Mouse (Mus musculus): ENCODE measurements around the gene Fgf14. TPM values are rescaled to one million over a fixed set of nuclear protein-coding genes. Genes with fewer than 3 reads are reported as not detected.

The Fgf14 gene
- polyA plus RNA-seq, 1 experiment from 2014 or later: 19.2 TPM

DNA sequence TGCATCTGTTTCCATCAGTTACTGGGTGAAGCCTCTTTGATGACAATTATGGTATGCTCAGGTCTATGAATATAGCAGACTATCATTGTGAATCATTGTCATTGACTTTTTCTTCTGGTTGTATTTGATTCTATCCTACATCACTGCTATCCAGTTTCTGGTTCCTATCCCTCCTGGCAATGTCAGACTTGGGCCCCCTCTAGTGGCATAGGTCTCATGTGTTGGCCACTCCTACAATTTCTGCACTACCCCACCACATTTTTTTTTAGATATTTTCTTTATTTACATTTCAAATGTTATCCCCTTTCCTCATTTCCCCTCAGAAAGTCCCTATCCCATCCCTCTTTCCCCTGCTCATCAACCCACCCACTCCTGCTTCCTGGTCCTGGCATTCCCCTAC, 409.9 kb downstream of the Fgf14 start:
- Histone ChIP-seq H3K4me2 (replicated peaks) (no peak overlapping the region), H3K27me3 (no peaks in the 10 kb centered on the region), H3K9me3 (no peaks in the 10 kb centered on the region), H3K36me3 (no peaks in the 10 kb centered on the region), H3K4me3 (replicated peaks) (no peak overlapping the region), H3K4me1 (replicated peaks) (no peaks in the 10 kb centered on the region), H3K9ac (replicated peaks) (no peak overlapping the region), H3K27ac (no peak overlapping the region)
- ATAC-seq: no peak

DNA sequence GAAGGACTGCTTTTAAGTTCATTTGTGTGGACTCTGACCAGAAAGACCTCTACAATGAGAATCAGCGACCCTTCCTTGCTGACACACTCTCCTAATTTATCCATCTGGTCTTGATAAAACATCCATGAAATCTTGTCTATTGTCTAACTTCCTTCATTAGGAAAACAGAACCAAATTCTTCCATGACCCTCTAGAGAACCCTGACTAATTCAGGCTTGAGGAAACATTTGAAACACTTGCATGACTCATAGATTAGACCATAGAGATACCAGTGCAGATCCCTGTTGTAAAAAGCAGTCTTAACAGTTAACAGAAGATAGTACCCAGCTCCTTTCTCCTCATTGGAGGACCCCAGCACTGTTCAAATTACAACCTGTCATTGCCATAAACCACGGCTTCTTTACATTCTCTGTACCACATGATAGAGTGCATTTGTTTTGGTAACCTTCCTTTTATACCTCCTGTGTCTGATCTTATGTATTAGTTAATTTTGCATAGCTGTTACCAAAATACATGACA, 412.3 kb downstream of the Fgf14 start:
- H3K27ac ChIP-seq: no peak overlapping the region
- no peaks in the 10 kb centered on the region for H3K4me1 ChIP-seq (replicated peaks)
- no peak overlapping the region for H3K9ac ChIP-seq (replicated peaks)
- no peaks in the 10 kb centered on the region for H3K27me3 ChIP-seq
- no peak overlapping the region for H3K4me2 ChIP-seq (replicated peaks)
- WGBS: 57% methylated on average over 2 of the region's 2 CpGs
- no peak overlapping the region for H3K4me3 ChIP-seq (replicated peaks)
- ATAC-seq: peak; percentile 20; the same call in 1 of the 2 replicates
- H3K9me3 ChIP-seq: no peaks in the 10 kb centered on the region
- no peaks in the 10 kb centered on the region for H3K36me3 ChIP-seq

DNA sequence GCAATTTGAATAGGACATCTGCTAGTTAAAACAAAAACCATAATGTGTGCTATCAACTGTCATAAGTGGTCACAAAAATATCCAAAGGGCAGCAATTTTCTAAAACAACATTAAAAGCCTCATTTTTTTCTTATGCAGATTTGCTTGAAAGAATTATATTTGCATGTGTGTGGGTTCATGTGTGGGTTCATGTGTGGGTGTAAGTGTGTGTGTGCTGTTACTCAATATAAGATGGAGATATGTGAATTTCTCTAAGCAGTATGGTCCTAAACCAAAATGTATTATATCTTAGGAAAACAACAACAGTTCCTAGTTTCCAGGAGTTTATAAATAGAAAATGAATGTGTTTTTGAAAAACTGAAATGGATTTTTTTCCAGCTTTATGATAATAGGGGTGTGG, 413.7 kb downstream of the Fgf14 start:
- Histone ChIP-seq H3K9ac (replicated peaks) (no peak overlapping the region), H3K4me3 (replicated peaks) (no peak overlapping the region), H3K4me2 (replicated peaks) (no peak overlapping the region), H3K27me3 (no peaks in the 10 kb centered on the region), H3K4me1 (replicated peaks) (no peaks in the 10 kb centered on the region), H3K9me3 (no peaks in the 10 kb centered on the region), H3K36me3 (no peaks in the 10 kb centered on the region), H3K27ac (no peak overlapping the region)
- ATAC-seq: no peak

DNA sequence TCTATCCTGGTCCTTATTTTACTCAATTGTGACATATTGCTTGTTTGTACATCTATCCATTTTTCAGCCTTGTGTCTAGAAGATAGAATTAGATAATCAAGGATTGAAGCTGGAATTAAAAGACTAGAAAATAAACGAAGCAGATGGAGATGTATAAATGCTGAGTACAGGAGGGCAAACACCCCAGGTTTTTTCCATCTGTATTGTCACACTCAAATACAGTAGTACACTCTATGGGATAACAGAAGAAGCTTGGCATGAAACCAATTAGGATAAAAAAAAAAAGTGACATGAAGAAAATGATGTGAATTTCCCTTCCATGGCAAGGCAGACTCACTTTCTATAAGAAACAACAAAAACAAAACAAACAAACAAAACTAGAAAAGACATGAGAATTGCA, 429.4 kb downstream of the Fgf14 start:
- Histone ChIP-seq H3K27ac (no peak overlapping the region), H3K4me2 (replicated peaks) (no peak overlapping the region), H3K9ac (replicated peaks) (no peak overlapping the region), H3K36me3 (no peaks in the 10 kb centered on the region), H3K27me3 (no peaks in the 10 kb centered on the region), H3K4me3 (replicated peaks) (no peak overlapping the region), H3K4me1 (replicated peaks) (no peaks in the 10 kb centered on the region), H3K9me3 (no peaks in the 10 kb centered on the region)
- WGBS: 83% methylated on average over 1 of the region's 1 CpGs
- no peak for ATAC-seq

DNA sequence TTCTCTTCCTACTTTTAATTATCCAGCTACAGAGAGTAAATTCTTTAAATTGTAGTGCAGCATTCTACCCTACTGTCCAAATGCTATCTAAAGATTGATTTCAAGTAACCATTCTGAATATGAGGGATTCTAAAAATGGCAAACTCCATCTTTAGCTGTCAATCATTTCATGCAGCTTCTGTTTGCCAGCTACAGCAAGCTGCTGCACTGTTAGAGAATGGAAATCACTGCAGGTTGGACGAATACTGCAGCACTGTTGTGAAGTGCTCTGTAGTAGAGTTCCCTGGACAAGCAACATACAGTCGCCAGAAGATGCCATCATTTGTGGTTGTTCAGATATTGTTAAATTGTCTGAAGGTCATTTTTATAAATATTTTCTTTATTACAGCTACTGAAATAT, 453.5 kb downstream of the Fgf14 start:
- Histone ChIP-seq H3K4me2 (replicated peaks) (no peak overlapping the region), H3K9ac (replicated peaks) (no peak overlapping the region), H3K9me3 (no peaks in the 10 kb centered on the region), H3K36me3 (no peaks in the 10 kb centered on the region), H3K4me1 (replicated peaks) (no peaks in the 10 kb centered on the region), H3K27ac (no peak overlapping the region), H3K27me3 (no peaks in the 10 kb centered on the region), H3K4me3 (replicated peaks) (no peak overlapping the region)
- whole genome bisulfite sequencing: 55% methylated on average over 2 of the region's 2 CpGs
- no peak for ATAC-seq

DNA sequence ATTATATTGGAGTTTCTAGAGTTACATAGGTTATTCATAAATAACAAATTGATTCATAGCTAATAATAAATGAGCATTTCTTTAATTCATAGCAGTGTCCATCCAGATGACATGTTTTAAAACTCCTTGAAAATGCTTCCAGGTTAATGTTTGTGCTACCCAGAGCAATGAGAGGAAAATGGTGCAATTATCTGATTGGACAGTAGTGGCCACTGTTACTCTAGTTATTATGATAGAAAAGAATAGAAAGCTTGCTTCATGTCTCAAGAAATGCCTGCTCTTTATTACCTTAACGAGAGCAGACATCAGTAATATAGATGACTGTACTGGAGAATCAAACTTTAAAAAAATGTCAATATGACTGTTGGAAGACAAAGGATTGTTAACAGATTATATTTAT, 454.5 kb downstream of the Fgf14 start:
- H3K9me3 ChIP-seq: no peaks in the 10 kb centered on the region
- no peak overlapping the region for H3K27ac ChIP-seq
- H3K36me3 ChIP-seq: no peaks in the 10 kb centered on the region
- ATAC-seq: peak; percentile 71
- no peak overlapping the region for H3K4me3 ChIP-seq (replicated peaks)
- H3K4me2 ChIP-seq (replicated peaks): no peak overlapping the region
- no peaks in the 10 kb centered on the region for H3K27me3 ChIP-seq
- no peak overlapping the region for H3K9ac ChIP-seq (replicated peaks)
- no peaks in the 10 kb centered on the region for H3K4me1 ChIP-seq (replicated peaks)
- WGBS: 33% methylated on average over 1 of the region's 1 CpGs

DNA sequence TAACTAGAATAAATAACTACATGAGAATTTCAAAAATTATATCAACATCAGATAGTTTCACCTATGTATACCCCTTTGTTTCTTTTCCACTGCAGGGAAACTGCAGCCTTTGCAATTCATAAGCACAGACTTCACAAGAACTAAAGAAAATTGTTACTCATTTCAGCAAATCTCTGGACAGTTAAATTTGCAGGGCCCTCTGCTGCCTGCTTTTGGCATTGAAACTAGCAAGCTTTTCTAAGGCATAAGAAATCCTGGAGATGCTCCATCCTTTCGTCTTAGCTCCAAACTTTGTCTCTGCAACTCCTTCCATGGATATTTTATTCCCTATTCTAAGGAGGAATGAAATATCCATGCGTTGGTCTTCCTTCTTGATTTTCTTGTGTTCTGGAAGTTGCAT, 455.9 kb downstream of the Fgf14 start:
- Histone ChIP-seq H3K4me1 (replicated peaks) (no peaks in the 10 kb centered on the region), H3K27ac (no peak overlapping the region), H3K4me2 (replicated peaks) (no peak overlapping the region), H3K36me3 (no peaks in the 10 kb centered on the region), H3K9me3 (no peaks in the 10 kb centered on the region), H3K9ac (replicated peaks) (no peak overlapping the region), H3K4me3 (replicated peaks) (no peak overlapping the region), H3K27me3 (no peaks in the 10 kb centered on the region)
- WGBS: 73% methylated on average over 2 of the region's 2 CpGs
- ATAC-seq: no peak

DNA sequence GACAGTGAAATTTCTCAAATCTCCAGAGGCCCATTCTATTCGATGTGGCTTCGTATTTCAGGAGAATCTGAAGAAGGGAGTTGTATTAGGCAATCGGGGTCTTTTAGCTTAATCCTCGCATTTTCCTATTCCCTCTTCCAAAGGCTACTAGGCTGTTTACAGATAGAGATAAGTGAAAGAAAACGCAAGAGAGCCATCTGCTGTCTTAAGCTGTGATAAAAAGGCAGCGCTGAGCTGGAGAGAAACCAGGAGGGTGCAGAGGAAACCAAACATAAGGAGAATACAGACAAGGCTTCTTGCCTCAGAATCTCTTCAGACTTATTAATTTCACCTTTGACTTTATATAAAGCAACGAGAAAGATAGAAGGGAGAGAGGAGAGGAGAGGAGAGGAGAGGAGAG, 481.1 kb downstream of the Fgf14 start:
- Histone ChIP-seq H3K36me3 (no peaks in the 10 kb centered on the region), H3K4me2 (replicated peaks) (peak overlapping the region; percentile 37), H3K9ac (replicated peaks) (no peak overlapping the region), H3K4me1 (replicated peaks) (peaks cover 20% of the 10 kb centered on the region), H3K27me3 (peaks cover 11% of the 10 kb centered on the region; the same call in 1 of the 2 replicates), H3K27ac (0 out of 2 replicates have a peak overlapping the region, but pooled peaks have one; percentile 0), H3K4me3 (replicated peaks) (no peak overlapping the region; the same call in 1 of the 2 replicates), H3K9me3 (no peaks in the 10 kb centered on the region)
- 20% methylated on average over 7 of the region's 7 CpGs for WGBS
- ATAC-seq: no peak

DNA sequence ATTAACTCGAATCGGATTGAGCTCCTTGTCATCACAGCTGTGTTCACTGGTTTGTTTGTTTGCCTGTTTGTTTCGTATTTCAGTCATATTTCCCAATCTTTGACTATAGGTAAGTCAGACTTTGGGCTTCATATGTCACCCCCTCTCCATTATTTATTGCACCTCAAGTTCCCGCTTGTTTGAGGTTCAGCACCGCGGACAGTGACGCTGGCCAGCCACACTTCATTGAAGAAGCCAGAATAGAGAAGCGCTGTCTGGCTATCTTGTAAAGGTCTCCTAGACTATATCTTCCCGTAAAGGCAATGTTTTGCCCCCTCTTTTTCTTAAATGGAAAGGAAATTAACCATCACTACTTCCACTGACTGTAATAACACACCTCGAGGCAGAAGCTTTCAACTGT, 481.6 kb downstream of the Fgf14 start:
- no peak for ATAC-seq
- peak overlapping the region; percentile 37 for H3K4me2 ChIP-seq (replicated peaks)
- WGBS: 30% methylated on average over 10 of the region's 10 CpGs
- no peak overlapping the region for H3K9ac ChIP-seq (replicated peaks)
- H3K27ac ChIP-seq: 0 out of 2 replicates have a peak overlapping the region, but pooled peaks have one; percentile 0
- H3K4me3 ChIP-seq (replicated peaks): no peak overlapping the region; the same call in 1 of the 2 replicates
- H3K36me3 ChIP-seq: no peaks in the 10 kb centered on the region
- no peaks in the 10 kb centered on the region for H3K9me3 ChIP-seq
- peaks cover 11% of the 10 kb centered on the region; the same call in 1 of the 2 replicates for H3K27me3 ChIP-seq
- H3K4me1 ChIP-seq (replicated peaks): peaks cover 20% of the 10 kb centered on the region

DNA sequence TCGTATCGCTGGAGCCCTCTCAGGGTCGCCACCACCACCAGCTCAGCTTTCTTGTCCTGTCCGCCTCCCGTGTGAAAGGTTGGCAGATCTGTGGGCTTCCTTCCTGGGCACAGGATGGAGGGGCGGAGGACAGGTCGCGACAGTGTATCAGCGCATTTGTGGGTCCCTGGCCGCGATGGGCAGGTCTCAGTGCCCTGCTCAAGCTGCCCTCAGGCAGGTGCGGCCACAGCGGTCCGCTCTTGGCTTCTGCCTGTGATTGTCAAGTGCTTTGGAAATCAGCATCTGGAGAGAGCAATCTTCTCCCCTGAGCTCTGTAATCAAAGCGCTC, 484.1 kb downstream of the Fgf14 start:
- Histone ChIP-seq H3K4me3 (replicated peaks) (peak overlapping the region; percentile 59), H3K4me2 (replicated peaks) (peak overlapping the region; percentile 92), H3K4me1 (replicated peaks) (peaks cover 20% of the 10 kb centered on the region), H3K9ac (replicated peaks) (peak overlapping the region; percentile 82), H3K27ac (peak overlapping the region; percentile 75), H3K9me3 (no peaks in the 10 kb centered on the region), H3K36me3 (no peaks in the 10 kb centered on the region), H3K27me3 (peaks cover 11% of the 10 kb centered on the region; the same call in 1 of the 2 replicates)
- ATAC-seq: peak; percentile 73
- WGBS: 1% methylated on average over 15 of the region's 15 CpGs

DNA sequence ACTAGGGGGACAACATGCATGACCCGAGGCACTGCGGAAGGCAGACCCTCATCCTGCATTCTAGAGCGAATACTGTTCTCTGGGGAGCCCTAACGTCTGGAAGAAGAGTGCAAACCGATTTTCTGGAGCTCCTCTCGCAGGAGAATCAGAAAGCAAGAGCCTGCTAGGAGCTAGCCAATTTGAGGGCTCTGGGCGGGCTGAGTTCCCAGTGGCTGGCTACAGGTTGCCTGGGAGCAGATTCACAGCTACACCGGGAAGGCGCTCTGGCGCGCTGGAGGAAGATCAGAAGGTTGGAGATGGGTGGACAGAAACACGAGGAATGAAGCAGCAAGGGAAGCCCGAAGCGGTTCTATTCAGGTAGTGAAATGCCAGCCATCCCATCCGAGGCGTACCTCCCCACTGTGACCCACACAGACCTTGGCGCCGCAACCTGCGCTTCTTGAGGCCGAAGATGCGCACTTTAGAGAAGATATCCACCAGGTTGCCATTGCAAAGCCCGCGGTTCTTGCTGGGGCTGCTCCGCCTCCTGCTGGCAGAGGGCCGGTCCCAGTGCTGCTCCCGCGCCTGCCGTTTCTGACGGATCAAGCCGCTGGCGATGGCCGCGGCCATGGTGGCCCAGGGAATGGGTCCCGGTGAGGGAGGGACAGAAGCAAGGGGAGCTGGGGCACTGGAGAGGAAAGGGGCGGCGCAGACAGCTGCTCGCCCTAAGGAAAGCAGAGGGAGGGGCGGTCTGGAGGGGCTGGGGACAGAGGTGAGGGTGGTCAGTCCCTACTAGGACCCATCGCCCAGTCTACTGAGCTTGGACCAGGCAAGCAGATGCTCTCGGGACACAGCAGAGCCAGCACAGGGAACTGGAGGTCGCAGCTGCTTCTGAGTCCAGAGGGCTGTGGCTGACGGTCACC, 484.8 kb downstream of the Fgf14 start:
- H3K4me2 ChIP-seq (replicated peaks): peak overlapping the region; percentile 92
- under 1% methylated on average over 42 of the region's 42 CpGs for WGBS

DNA sequence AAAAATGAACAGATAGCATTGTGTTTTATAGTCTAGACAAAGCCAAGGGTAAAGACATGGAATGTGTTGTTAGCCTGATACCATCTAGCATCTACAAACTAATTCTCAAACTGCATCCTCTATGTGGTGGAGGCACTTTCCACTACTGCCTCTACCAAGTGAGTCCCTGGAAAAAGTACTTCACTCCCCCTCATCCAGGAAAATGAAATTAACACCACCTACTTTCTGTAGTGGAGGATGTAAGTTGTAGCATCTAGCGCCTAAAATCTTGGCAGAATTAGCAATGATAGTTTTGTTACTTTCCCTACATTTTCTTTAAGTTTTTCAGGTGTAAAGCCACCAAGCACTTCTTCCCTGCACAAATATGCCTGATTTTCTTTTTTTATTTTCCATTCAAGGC, 496.7 kb downstream of the Fgf14 start:
- Histone ChIP-seq H3K4me3 (replicated peaks) (no peak overlapping the region), H3K9ac (replicated peaks) (no peak overlapping the region), H3K36me3 (no peaks in the 10 kb centered on the region), H3K27me3 (no peaks in the 10 kb centered on the region), H3K27ac (no peak overlapping the region), H3K4me1 (replicated peaks) (no peaks in the 10 kb centered on the region), H3K4me2 (replicated peaks) (no peak overlapping the region), H3K9me3 (no peaks in the 10 kb centered on the region)
- 83% methylated on average over 1 of the region's 1 CpGs for WGBS
- no peak for ATAC-seq

More for the DNA sequence above, 484.8 kb downstream of the Fgf14 start:
- Histone ChIP-seq H3K36me3 (no peaks in the 10 kb centered on the region), H3K4me3 (replicated peaks) (peak overlapping the region; percentile 59), H3K9ac (replicated peaks) (peak overlapping the region; percentile 82), H3K27me3 (peaks cover 11% of the 10 kb centered on the region; the same call in 1 of the 2 replicates), H3K9me3 (no peaks in the 10 kb centered on the region), H3K4me1 (replicated peaks) (peaks cover 20% of the 10 kb centered on the region), H3K27ac (peak overlapping the region; percentile 75)
- ATAC-seq: peak; percentile 93
